Mouse (Mus musculus) thymus, postnatal 36 days (tissue): ENCODE results near the gene Gstp2.

Experiments used
- DNase-seq, 2 experiments: peaks; one replicate each; pipeline ENCODE4 v3.0.0; 2022; ENCODE audit warnings: mixed read lengths in 2 of 2

Gstp2 gene

DNA sequence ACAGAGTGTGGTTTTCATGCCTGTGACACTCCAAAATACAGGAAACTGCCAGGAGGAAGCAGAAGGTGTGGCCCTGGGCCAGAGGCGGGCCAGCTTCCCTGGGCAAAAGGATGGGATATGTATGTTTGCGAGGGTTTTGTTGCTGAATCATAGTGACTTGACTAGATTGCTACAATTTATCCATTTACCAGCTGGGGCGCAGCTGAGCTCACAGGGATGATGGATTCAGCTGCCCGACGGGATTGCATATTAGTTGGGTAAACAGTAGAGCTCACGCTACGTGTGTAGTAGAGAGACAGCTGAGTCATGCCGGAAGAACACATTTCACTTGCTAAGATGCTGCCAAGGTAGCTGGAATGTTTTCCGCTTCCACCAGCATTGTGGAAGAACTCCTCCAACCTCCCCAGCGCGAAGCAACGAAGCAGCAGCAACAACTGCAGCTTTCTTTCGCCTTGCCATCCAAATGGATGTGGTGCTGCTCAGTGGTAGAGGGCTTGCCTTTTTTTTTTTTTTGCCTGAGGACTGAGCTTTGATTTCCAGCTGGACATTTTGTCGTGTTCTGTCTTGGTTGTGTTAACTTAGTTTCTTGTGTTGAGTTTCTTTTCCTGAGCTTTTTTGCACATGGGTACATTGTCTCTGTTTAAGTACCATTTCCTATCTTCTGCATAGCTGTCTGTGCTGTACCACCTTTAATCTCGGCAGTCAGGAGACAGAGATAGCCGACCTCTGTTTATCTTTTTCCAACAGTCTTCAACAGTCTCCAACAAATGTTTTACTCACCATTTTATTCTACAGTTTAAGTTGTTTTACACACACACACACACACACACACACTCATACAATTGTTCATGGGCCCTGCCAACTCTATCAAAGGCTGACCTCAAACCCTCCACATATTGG, at the start of gene Gstp2:
Gene Gstp2, minus strand, starts transcription at position 58 of the 900 bp plus-strand sequence.
- no peak for DNase-seq

DNA sequence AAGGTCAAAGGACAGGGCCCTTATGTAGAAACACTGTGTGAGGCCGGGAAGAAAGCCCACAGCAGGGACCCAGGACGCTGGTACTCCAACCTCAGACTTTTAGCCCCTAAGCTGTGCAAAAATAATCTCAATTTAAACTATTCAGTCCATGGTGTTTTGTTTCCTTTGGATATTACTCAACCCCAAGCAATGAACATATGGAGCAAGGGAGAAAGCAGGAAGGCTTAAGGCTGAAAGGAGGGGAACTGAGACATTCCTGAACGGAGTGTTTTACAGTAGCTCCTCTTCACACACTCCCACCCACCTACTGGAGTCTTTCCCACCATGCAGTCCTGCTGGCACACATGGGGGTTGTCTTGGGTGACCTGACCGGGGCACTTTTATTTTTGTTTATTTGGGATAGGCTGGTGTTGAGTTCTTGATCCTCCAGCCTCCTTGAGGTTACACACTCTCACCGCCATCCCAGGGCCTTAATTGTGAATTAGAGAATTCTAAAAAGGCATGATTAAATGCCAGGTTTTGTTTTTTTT, 49.0 kb upstream of the Gstp2 start:
- no peak for DNase-seq

DNA sequence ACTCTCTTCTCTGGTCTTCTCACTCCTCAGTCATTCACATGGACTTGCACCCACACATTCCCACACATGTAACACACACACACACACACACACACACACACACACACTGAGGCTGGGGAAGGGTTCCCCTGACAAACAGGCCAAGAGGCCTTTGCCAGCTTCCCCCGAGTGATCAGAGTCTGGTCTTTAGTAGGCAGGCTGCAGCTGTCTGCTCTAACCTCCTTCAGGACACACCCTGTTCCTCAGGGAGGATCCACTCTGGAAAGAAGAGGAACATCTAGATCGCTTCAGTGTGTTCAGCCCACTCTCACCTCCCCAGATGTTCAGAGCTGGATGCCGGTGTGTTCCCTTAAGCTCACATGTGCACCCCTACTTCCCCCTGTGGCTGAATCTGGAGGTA, 48.5 kb upstream of the Gstp2 start:
- DNase-seq, result no peak

DNA sequence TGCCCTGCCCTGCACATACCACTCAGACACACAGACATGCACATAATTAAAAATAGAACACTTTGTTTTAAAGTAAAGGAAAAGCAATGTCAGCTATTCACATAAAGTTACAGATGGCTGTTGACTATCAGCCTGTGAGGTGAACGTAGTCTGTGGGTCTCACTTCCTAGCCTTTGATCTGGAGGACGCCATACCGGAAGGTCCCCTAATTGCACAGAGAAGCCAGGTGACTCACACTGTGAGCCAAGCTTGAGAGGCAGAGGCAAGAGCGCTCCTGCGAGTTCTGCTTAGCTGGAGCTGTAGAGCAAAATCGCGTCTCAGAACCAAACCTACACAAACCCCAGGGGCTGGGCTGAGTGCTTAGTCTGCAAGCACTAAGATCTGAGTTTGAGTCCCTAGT, 47.9 kb upstream of the Gstp2 start:
- DNase-seq, result no peak

DNA sequence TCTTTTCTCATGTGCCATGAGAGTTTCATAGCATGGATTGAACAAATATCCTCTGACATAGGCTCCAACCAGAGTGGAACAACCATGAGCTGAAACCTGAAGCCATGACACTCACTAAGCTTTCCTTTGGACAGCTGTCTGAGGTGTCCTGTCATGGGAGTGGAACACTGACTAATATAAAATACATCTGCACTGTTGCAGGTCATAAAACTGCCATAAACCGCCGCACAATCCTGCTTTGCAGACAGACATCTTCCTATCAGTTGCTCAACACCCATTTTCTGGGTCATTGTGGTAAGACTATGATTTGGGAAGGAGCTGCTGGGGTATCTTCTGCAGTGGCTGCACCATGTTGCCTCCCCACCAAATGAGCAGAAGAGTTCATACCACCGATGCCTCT, 46.9 kb upstream of the Gstp2 start:
- DNase-seq, result no peak

DNA sequence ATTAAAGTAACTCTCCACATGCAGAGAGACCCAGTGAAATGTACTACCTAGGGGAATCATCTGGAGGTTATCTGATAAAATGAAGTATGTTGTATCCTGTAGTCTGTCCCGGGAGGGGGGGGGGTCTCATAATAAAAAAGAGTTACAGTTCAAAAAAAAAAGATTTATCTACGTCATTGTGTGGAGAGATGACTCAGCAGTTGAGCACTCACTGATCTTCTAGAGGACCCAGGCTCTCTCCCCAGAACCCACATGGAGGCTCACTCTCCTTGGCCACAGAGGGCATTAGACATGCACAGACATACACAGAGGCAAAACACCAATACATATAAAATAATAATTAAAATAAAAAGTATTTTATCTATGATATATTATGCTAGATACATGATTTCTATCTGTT, 45.6 kb upstream of the Gstp2 start:
- no peak for DNase-seq

DNA sequence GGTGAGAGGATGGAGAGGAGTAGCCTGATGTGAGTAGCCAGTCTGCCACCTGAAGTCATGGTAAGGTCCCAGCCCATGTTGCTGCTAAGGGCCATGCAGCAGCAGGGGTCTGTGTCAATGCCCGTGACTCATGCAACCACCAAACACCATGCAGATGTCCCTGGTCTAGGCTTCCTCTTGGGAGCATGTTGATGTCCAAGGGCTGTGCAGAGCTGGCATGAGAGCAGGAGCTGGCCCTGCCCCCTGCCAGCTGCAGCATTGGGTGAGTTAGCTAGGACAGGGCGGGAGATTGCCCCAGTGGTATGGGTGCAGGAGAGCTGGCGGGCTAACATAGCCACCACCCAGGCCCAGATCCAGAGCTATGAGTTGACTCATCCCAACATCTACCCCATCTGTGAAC, 44.6 kb upstream of the Gstp2 start:
- DNase-seq, result no peak

DNA sequence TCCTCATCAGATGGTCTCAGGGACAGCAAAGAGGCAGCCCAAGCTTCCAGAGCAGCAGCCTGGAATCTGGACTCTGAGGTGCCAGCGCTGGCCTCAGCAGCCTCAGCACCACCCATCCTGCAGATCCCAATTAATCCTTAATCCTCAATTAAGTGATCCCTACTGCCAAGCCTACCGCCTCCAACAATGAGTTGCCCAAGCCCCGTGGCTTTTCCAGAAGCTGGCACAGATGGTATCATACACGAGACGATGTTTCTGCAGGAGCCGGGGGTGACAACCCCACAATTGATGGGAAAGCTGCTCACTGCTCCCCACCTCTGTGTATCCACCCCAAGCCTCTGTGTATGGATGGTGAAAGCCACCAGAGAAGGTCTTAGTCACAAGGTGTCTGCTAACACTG, 43.3 kb upstream of the Gstp2 start:
- no peak for DNase-seq

DNA sequence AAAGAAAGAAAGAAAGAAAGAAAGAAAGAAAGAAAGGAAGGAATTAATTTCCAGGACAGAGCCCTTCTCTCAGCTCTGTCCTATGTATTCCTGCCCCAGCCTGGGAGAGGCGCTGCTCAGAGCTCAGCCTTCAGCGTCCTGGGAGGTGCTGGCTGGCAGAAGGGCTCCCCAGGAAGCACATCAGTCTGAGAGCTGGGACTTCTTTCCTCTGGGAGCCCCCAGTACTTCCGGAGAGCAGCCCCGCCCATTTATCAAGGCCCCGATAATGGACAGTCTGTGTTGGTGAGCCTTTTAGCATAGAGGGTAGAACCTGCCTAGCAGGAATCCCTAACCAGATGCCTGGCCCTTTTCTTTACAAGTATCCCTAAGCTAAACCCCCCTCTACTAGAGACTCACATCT, 42.3 kb upstream of the Gstp2 start:
- DNase-seq, result no peak

DNA sequence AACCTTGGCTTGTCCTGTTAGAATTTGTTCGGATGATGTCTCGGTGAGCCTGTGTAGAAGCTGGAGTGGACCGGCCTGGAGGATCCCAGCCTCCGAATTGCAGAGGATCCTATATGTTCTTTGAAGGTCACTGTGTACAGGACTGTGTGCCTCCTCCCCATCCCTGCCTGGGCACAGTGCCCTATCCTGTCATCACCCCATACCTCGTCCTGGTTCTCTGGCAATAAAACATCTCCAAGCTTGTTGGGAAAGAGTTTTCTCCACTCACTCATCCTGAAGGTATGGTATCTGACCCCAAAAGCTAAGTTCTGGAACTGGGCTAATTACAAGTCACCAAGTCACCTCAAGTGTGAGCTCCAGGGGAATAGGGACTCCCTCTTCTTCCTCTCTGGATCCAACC, 41.3 kb upstream of the Gstp2 start:
- DNase-seq, result no peak

DNA sequence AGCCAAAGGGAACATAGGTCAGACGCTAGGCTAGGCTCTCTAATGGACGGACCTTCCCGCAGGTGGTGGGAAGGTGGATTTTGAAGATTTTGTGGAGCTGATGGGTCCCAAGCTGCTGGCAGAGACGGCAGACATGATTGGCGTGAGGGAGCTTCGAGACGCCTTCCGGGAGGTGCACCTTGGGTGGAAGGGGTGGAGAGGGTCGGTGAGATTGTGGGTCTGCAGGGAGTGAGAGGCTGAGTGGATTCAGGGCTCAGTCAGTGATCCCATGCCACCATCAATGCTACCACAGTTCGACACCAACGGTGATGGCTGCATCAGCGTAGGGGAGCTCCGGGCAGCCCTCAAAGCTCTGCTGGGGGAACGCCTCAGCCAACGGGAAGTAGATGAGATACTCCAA, 40.3 kb upstream of the Gstp2 start:
- no peak for DNase-seq

DNA sequence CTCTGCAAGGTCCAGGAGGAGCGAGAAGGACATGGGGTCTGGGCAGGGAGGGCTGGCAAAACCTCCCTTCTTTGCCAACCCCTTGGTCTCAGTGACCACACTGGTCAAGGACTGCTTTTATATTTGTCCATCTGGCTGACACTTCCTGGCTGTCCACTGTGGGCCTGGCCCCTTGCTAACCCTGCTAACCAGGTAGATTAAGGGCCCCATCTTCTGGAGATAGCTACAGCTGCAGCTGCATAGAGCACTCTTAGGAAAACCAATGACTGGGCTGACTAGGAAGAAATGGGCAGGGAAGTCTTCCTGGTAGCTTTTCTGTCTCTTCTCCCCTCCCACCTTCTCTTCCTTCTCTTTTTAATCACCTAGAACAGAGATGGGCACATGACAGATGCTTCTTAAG, 39.2 kb upstream of the Gstp2 start:
- no peak for DNase-seq

DNA sequence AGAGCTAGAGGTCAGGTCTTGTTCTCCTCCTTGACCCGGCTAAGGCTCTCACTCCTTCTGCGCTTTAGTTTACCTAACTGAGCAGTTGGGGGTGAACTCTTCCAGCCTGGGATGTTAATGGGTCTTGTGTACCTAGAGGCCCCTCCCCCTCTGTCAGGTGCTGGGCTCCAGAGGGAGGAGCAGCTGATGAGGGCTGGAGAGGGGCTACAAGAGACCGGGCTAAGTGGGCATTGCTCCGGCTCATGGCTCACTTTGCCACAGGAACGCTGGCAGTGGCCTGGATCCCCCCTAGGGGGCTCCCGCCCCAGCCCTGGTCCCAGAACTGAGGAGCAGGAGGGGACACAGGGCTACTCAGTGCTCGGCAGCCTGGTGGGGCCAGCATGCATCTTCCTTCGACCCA, 38.0 kb upstream of the Gstp2 start:
- DNase-seq, result no peak

DNA sequence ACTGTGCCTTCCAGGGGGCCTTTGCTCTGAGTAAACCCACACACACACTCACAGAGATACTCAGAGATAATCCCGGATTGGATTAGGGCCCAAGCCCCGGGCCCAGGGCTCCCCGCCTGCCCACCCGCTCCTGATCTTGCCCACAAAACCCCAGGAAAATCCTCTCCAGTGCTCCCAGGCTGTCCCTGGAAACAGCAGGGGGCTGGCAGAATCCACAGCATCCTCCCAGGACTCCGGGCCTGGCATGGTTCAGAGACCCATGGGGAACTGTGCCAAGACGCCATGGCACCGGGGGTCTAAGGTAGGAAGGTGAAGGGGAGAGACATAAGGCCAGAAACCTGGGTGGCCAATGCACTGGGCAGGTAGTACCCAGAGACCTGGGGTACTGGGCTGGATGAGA, 37.5 kb upstream of the Gstp2 start:
- DNase-seq, result no peak

DNA sequence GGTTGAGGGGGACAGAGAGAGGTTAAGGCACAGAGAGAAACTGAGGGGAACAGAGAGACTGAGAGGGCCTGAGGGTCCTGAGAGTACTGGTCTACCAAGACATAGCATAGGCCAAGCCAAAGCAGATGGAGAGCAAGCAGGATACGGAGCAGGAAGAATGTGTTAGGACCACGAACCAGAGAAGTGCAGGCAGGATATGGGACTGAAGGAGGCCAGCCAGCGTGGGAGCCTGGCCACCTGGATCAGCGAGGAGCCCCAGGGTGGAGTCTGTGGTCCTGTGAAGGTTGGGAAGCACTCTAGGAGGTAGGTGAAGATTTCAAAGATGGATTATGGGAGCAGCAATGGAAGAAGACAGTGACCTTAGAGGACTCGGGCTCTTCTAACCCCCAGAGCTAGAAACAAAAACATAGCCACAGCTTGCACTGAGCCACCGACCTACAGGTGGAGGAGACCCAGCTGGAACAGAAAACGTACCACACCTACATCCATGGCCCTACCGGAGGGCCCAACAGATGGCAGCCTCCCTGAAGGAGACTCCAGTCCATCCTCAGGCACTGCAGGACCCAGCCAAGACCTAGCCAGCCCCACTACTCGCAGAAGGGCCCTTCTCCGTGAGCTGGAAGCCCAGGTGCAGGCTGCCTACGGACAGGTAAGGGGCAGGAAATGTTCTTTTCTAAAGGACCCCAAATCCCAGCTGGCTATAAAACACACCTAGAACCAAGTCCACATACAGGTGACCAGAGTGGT, 36.6 kb upstream of the Gstp2 start:
- DNase-seq, result no peak

DNA sequence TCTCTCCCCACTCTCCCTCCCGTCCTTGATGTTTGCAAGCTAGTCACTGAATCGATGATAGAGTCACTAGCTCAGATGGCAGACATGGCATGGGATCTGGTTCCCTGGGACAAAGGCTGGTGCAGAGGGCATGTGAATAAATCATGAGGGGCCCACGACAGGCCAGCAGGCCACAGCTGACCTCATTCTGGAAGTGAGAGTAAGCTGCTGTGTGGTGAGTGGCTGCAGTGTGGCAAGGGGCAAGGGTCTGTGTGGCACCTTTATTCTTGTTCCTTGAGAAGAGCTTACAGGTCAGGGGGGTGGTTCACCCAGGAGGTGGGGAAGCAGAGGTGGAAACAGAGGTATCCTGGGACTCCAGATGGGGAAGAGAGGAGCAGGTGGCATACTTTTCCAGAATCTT, 35.6 kb upstream of the Gstp2 start, which contains the start of gene Cabp2:
Gene Cabp2, plus strand, starts transcription at position 185 of the 400 bp plus-strand sequence.
- no peak for DNase-seq

DNA sequence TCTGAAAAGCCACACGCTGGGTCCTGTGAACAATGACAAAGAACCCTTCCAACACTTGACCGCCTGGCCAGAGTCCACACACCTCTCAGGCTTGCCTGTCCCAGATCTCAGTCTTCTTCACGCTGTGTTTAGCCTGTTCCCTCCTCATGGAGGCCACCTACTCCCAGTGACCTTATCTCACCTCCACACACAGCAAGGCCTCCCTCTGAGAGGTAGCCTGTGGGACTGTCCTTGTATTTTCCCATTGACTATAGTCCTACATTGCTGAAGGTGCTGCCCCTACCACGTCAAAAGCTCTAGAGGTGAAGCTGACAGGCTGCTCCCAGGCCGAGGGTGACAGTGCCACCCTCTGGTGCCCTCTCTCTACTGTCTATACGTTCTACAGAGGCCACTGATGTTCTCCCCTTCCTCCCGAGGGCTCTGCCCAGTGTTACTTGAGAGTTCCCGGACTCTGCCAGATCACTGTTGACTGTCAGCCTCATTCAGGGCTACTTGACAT, 34.7 kb upstream of the Gstp2 start:
- DNase-seq, result no peak

DNA sequence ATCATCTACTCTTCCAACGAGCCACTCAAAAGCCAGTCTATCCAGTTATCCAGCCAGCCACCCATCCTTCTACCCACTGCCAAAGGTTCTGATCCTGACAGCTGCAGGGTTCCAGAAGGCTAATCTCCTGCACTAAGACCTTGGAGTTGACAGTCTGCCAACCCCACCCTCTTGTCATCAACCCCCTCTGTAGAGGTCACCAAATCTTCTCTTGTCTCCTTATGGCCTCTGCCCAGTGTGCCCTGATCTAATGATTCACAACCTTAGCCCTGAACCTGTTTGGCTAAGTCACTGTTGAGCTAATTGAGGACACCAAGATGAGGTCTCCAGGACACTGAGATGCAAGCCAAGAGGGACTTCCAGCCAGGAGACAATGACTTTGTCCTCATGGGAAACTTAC, 33.8 kb upstream of the Gstp2 start:
- no peak for DNase-seq

DNA sequence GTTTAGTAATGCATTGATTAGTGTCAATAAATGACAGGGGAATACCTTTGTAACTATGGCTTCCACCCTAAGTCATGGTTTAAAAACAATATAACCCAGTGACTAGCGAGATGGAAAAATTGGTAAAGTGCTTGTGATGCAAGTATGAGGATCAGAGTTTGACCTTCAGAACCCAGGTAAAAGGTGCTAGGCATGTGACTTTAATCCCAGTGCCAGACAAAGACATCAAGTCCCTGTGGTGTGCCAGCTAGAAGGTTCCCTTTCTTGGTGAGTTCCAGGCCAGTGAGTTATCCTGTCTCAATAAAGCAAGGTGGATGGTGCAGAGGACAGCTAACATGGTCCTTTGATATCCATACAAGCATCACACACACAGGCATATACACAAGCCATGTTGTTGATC, 29.7 kb upstream of the Gstp2 start:
- no peak for DNase-seq

DNA sequence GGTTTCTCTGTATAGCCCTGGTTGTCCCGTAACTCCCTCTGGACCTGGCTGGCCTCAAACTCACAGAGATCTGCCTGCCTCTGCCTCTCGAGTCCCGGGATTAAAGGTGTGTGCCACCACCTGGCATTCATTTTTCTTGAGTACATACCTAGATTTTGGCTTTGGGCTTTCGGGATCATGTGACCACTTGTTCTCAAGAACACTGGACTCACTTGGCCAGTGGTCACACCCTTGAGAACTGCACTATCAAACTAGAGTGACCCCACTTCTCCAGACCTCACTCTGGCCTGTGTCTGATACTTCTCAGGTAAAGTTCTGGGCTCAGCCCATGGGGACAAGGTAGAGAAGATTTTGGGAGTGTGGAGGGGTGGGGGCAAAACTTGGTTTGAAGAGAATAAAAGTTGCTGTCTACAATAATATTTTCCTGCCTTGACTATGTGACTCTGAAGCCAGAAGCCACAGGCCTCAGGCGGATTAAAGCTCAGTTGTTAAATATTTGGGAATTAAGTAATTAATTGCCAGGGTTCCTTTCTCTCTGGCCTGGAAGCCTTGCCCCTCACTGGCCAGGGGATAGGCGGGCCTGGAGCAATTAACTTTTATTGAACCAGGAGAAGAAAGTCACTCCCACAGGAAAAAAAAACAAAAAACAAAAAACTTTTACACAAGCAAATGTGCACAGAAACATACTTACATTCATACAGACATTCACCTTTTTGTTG, 27.0 kb upstream of the Gstp2 start:
- no peak for DNase-seq

DNA sequence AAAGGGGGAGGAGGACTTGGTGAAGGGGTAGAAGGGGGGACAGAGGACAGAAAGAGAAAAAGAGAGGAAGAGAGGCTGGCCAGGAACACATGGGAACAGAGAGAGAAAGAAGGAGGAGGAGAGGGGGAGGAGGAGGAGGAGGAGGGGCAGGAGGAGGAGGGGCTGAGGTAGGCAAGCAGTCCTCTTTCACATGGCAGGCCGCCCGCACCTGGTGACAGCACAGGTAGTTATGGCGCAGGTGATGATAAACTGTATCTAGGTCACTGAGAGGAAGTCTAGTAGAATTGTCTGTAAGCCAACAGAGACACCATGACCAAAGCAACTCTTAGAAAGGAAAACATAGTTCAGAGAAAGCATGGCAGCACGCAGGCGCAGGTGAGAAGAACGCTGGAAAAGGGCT, 25.6 kb upstream of the Gstp2 start:
- DNase-seq, result no peak

DNA sequence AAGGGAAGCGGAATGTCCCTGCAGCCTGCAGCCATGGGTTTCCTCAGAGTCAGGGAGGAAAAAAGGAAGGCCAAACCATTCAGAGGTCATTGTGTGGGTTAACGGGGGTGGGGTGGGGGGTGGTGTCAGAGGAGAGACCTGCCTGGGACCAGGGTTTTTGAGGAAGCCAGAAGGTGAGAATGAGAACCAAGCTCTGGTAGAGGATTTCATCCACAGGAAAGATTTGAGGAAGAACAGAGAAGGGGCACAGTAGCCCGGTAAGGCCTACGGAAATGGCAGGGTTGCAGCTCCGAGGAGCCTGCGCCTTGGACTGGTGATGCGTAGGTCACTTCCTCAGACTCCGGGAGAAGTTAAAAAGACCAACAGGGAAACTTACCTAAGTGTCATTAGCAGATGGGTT, 24.9 kb upstream of the Gstp2 start:
- no peak for DNase-seq

DNA sequence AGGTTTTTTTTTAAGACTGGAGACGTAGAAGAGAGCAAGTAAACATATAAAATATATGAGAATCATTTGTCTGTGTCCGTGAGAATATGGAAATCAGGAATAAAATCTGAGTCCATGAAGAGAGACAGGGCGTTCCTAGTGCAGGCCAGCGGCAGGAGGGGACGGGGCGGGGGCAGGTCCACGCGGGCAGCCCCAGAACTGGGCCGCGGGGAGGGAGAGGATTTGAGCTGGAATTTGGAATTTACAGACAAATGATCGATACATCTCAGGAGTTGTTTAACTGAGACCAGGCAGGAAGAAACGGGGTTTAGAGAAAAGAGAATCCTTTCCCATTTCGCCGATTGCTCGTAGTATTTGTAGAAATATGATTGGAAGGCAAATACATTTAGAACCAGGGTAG, 24.5 kb upstream of the Gstp2 start:
- no peak for DNase-seq
